Mouse (Mus musculus): ENCODE data around the gene Dusp11. TPM values are rescaled to one million over a fixed set of nuclear protein-coding genes. Genes with fewer than 3 reads are reported as not detected.
"Not testable (repeated sequence)": the region's sequence is repeated elsewhere in the genome, so short reads cannot be mapped to it uniquely, and the experiment has no call there.

Gene Dusp11
- polyA plus RNA-seq (2015; fragmentation: Nextera tagmentation; extraction: Ambion mirVana), result 33.5 and 38.7 TPM in 2 replicates

- Histone ChIP-seq H3K27me3 (ENCODE audit: insufficient read depth, low read length) (no peaks in the 10 kb centered on the region), H3K4me1 (replicated peaks; ENCODE audit: insufficient read depth, low read length) (peaks cover 5% of the 10 kb centered on the region; the same call in 1 of the 2 replicates), H3K9ac (ENCODE audit: low read depth, low read length) (peak within 1 kb of the TSS; percentile 90), H3K9me3 (replicated peaks; ENCODE audit: low read length) (no peaks in the 10 kb centered on the region), H3K4me3 (replicated peaks; ENCODE audit: low read depth, low read length) (peak within 1 kb of the TSS; percentile 65), H3K36me3 (ENCODE audit: insufficient read depth, low read length) (0 out of 2 replicates have a peak, but pooled peaks cover 6% of the 10 kb centered on the region), H3K27ac (peak within 1 kb of the TSS; percentile 98), H3K4me2 (ENCODE audit: low read length) (peak within 1 kb of the TSS; percentile 62)
- 0 out of 2 replicates have a peak, but pooled peaks have one; percentile 10 for TF ChIP-seq CTCF (IDR thresholded peaks at IDR 0.05; ENCODE audit: low read depth)
- under 1% methylated on average over 70 of the region's 70 CpGs for WGBS
- ATAC-seq (replicated peaks; ENCODE audit: low FRiP score, low read depth) (peak; percentile 93), DNase-seq (ENCODE audit: low spot score) (peak; percentile 95)
These were observed at the start of gene Dusp11 for GRCm38 (mm10) chr6:85961101-85962091. Gene Dusp11, minus strand, starts transcription at chr6:85961667.

- Histone ChIP-seq H3K4me3 (replicated peaks; ENCODE audit: low read depth, low read length) (no peak overlapping the region), H3K4me2 (ENCODE audit: low read length) (no peak overlapping the region), H3K27me3 (ENCODE audit: insufficient read depth, low read length) (no peaks in the 10 kb centered on the region), H3K4me1 (replicated peaks; ENCODE audit: insufficient read depth, low read length) (no peaks in the 10 kb centered on the region), H3K9me3 (replicated peaks; ENCODE audit: low read length) (no peaks in the 10 kb centered on the region), H3K36me3 (ENCODE audit: insufficient read depth, low read length) (no peaks in the 10 kb centered on the region), H3K27ac (no peak overlapping the region), H3K9ac (ENCODE audit: low read depth, low read length) (no peak overlapping the region)
- ATAC-seq (replicated peaks; ENCODE audit: low FRiP score, low read depth), result 0 out of 2 replicates have a peak, but pooled peaks have one; percentile 36
- peak; percentile 67 for DNase-seq (ENCODE audit: low spot score)
- TF ChIP-seq CTCF (IDR thresholded peaks at IDR 0.05; ENCODE audit: low read depth), result peak; percentile 89
- 33% methylated on average over 4 of the region's 4 CpGs for WGBS
These were observed 48.5 kb upstream of the Dusp11 start for GRCm38 (mm10) chr6:86009980-86010379.

DNA sequence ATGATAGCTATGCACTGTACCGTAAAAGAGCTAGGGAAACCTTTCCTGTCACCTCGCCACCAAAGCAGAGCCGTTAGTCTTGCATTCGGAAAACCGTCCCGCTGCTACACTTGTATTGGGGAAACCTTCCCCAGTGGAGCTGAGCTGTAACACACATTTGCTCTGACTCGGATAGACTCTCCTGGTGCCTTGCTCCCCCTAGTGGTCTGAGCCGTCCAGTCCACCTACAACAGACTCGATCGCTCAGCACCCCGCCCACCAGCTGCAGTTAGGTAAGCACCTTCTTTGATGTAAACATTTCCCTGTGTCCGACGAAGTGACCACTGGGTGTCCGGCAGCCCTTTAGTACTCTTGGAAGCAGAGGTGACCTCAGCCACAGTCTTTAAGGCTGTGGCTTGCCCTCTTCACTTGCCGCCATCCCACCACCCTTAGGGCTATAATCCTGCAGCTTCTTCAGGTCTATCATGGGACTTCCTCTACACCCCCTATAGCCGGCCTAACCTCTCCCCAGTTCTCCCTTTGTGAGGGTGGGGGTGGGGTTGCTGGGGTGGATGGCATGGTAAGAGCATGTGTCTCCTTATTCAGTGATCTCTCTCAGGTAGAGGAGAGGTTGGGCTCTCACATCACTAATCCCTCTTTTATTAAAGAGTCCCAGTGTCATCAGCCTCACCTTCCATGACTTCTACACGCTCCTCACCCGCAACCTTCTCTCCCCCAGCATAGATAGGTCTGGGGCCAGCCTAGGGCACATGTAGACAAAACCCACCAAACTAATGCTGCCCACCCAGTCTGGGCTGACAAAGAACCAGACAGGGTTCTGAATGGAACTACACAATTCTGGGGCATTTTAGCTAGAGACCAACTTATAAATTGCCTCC, 43.0 kb upstream of the Dusp11 start:
- 13% methylated on average over 18 of the region's 18 CpGs for WGBS
- no peak overlapping the region for H3K9ac ChIP-seq (ENCODE audit: low read depth, low read length)
- no peaks in the 10 kb centered on the region for H3K27me3 ChIP-seq (ENCODE audit: insufficient read depth, low read length)
- no peaks in the 10 kb centered on the region for H3K4me1 ChIP-seq (replicated peaks; ENCODE audit: insufficient read depth, low read length)
- no peak overlapping the region for H3K27ac ChIP-seq
- DNase-seq (ENCODE audit: low spot score), result peak; percentile 95
- peak overlapping the region; percentile 27; the same call in 1 of the 2 replicates for H3K4me2 ChIP-seq (ENCODE audit: low read length)
- no peaks in the 10 kb centered on the region for H3K36me3 ChIP-seq (ENCODE audit: insufficient read depth, low read length)
- H3K9me3 ChIP-seq (replicated peaks; ENCODE audit: low read length), result no peaks in the 10 kb centered on the region
- ATAC-seq (replicated peaks; ENCODE audit: low FRiP score, low read depth), result peak; percentile 81
- peak; percentile 98 for TF ChIP-seq CTCF (IDR thresholded peaks at IDR 0.05; ENCODE audit: low read depth)
- H3K4me3 ChIP-seq (replicated peaks; ENCODE audit: low read depth, low read length), result no peak overlapping the region

DNA sequence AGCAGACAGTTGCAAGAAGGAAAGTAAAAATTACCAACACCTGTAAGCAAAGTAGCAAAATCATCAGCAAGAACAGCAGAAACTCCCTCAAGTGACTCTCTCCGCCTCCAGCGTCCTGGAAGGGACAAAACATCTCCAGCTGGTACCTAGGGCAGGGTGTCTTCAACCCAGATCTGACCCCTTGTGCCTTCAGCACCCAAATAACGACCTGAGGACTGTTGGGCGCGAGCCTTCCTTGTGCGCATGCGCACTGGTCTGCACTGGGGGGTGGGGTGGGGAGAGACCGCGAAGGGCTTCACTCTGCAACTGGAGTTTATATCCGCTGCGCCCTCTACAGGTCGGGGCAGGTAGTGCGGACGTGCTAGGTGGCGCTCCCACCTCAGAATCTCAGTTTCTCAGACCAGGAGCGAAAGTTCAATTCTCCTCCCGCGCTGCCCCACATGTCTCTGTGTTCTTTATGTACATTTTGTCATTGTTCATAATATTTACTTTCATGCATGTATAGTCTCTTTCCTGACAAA, 42.0 kb upstream of the Dusp11 start:
- peak; percentile 49; the same call in 1 of the 2 replicates for TF ChIP-seq CTCF (IDR thresholded peaks at IDR 0.05; ENCODE audit: low read depth)
- H3K27me3 ChIP-seq (ENCODE audit: insufficient read depth, low read length), result no peaks in the 10 kb centered on the region
- H3K36me3 ChIP-seq (ENCODE audit: insufficient read depth, low read length), result no peaks in the 10 kb centered on the region
- ATAC-seq (replicated peaks; ENCODE audit: low FRiP score, low read depth) (no peak), DNase-seq (ENCODE audit: low spot score) (no peak)
- H3K9ac ChIP-seq (ENCODE audit: low read depth, low read length), result no peak overlapping the region
- no peak overlapping the region for H3K27ac ChIP-seq
- no peak overlapping the region for H3K4me3 ChIP-seq (replicated peaks; ENCODE audit: low read depth, low read length)
- no peaks in the 10 kb centered on the region for H3K4me1 ChIP-seq (replicated peaks; ENCODE audit: insufficient read depth, low read length)
- no peak overlapping the region for H3K4me2 ChIP-seq (ENCODE audit: low read length)
- no peaks in the 10 kb centered on the region for H3K9me3 ChIP-seq (replicated peaks; ENCODE audit: low read length)
- whole genome bisulfite sequencing, result 75% methylated on average over 18 of the region's 18 CpGs

DNA sequence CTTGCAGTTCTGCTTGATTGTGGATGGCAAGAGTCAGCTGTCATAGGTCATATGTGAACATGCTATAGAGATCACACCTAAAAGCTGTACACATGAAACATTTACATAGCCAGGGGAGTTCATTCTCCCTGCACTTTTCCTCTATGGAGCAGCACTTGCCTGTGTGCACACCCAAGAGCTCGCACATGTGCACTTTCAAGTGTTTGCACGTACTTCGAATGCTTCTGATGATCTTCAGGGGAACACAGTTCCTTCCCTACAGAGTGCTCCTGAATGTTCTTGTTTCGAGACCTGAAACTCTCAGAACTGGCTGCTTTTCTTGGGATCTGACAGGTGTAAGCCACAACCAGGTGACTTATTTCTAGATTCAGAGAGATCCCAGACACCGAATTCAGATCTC, 29.3 kb upstream of the Dusp11 start:
- H3K4me3 ChIP-seq (replicated peaks; ENCODE audit: low read depth, low read length); ATAC-seq (replicated peaks; ENCODE audit: low FRiP score, low read depth); H3K4me2 ChIP-seq (ENCODE audit: low read length); H3K27ac ChIP-seq; H3K9me3 ChIP-seq (replicated peaks; ENCODE audit: low read length); H3K27me3 ChIP-seq (ENCODE audit: insufficient read depth, low read length); H3K36me3 ChIP-seq (ENCODE audit: insufficient read depth, low read length); DNase-seq (ENCODE audit: low spot score); H3K4me1 ChIP-seq (replicated peaks; ENCODE audit: insufficient read depth, low read length); H3K9ac ChIP-seq (ENCODE audit: low read depth, low read length): not testable (repeated sequence)
- 78% methylated on average over 5 of the region's 5 CpGs for WGBS

DNA sequence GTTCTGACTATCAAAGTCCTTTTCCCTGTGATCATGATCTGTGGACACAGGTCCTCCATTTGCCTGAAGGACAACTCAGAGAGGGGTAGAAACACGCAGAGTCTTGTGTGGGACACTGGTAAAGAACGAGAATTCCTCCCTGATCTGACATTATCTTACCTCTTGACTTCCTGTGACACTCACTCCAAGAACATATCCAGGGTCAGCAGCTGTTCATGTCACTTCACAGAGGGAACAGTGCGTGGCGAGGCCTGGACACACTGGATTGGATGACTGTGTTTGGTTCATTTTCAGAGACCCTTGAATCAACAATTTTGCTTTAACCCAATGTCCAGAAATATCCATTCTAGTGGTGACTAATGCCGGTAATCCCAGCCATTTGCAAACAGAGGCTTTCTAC, 28.1 kb upstream of the Dusp11 start:
- not testable (repeated sequence) for H3K27ac ChIP-seq; H3K36me3 ChIP-seq (ENCODE audit: insufficient read depth, low read length); H3K4me3 ChIP-seq (replicated peaks; ENCODE audit: low read depth, low read length); H3K4me2 ChIP-seq (ENCODE audit: low read length); DNase-seq (ENCODE audit: low spot score); H3K9me3 ChIP-seq (replicated peaks; ENCODE audit: low read length); H3K4me1 ChIP-seq (replicated peaks; ENCODE audit: insufficient read depth, low read length); H3K9ac ChIP-seq (ENCODE audit: low read depth, low read length); H3K27me3 ChIP-seq (ENCODE audit: insufficient read depth, low read length); ATAC-seq (replicated peaks; ENCODE audit: low FRiP score, low read depth)
- 82% methylated on average over 5 of the region's 5 CpGs for WGBS

All from kidney, postnatal 0 days (tissue).